Mouse (Mus musculus) heart, postnatal 4 days (tissue): ENCODE data around the gene Rbm20. TPM values are rescaled to one million over a fixed set of nuclear protein-coding genes. Genes with fewer than 3 reads are reported as not detected.
A peak's percentile ranks its signal among the peaks of the same experiment; 100 is the strongest.

Experiments used
- DNase-seq: peaks from one replicate; pipeline ENCODE4 v3.0.0; 2021
- total RNA-seq, 2 experiments: library from RNA; stranded (reverse); gene quantifications; 2 replicates each; pipeline ENCODE4 v1.2.3; 2021

Rbm20 gene
- total RNA-seq, 2 experiments from 2014 or later = 265 to 287 TPM

DNA sequence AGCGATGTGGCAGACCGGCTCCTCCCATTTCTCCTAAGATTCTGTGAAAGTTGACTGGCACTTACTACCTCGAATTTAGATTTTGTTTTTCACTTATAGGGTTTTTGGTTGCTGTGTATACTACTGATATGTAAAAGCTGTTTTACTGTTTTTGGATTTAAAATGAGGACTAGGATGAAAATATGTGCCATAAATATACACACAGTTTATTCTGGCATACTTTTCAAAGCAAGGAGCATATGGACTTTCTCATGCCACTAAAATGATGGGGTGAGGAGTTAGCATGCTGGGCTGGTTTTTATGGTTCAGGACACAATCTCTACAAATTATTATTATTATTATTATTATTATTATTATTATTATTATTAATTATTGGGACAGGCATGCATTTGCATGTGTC, 133.5 kb downstream of the Rbm20 start:
- DNase-seq = no peak

DNA sequence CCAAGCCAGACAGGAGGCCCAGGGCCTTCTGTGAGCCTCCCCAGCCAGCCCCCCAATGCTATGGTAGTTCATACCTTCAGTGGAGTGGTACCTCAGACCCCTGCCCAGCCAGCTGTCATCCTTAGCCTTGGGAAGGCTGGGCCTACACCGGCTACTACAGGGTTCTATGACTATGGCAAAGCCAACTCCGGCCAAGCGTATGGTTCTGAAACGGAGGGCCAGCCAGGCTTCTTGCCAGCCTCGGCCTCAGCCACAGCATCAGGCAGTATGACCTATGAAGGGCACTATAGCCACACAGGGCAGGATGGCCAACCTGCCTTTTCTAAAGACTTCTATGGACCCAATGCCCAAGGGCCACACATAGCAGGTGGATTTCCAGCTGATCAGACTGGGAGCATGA, 136.5 kb downstream of the Rbm20 start:
- no peak for DNase-seq

DNA sequence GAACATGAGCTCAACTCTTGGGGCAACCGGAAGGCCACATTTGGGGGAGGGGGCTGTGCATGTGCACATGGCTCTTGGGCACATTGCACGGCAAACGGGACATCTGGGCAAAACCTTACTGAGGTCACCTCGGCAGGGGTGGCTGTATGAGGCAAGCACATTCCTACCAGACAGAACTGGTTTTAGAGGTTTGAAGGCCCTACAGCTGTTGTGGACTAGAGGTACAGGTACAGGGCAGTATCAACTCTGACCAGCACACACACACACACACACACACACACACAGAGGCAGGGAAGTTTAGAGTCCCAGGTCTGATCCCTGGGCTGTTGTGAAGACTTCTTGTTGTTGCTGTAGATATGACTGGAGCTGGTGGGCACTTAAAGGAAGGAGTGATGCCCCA, 138.6 kb downstream of the Rbm20 start:
- DNase-seq = no peak

DNA sequence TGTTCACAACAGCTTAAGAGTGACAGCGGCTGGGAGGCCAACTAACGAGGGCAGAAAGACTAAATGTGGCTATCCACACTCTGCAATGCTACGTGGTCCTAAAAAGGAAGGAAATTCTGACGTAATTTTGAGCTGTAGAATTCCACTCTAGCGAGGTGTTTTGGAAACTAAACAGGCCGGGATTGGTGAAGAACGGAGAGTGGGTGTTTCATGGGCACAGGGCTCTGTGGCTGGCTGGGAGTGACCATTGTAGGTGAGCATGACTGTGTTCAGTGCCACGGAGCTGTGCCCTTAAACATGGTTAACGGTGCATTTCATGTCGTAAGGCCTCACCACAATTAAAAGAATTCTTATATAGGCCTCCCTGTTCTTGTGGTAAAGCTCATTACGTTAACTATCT, 139.1 kb downstream of the Rbm20 start:
- DNase-seq = no peak

DNA sequence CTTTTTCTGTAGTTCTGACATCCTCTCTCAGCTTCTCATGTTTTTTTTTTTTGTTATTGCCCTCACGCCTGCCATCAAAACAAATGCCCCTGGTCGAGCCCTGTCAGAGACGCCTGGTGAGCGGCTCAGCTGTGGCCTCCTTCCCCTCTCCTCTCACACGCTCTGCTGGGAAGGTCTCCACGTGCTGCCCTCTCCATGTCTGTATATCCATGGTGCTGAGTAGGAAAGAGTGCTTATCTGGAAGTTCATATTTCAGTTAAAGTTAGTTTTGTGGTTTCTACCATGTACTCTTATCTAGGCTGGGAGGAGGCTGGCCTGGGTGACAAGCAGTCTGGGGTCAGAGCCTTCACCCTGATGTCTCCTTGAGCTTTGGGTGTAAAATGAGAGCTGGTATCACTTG, 142.2 kb downstream of the Rbm20 start:
- DNase-seq = no peak

DNA sequence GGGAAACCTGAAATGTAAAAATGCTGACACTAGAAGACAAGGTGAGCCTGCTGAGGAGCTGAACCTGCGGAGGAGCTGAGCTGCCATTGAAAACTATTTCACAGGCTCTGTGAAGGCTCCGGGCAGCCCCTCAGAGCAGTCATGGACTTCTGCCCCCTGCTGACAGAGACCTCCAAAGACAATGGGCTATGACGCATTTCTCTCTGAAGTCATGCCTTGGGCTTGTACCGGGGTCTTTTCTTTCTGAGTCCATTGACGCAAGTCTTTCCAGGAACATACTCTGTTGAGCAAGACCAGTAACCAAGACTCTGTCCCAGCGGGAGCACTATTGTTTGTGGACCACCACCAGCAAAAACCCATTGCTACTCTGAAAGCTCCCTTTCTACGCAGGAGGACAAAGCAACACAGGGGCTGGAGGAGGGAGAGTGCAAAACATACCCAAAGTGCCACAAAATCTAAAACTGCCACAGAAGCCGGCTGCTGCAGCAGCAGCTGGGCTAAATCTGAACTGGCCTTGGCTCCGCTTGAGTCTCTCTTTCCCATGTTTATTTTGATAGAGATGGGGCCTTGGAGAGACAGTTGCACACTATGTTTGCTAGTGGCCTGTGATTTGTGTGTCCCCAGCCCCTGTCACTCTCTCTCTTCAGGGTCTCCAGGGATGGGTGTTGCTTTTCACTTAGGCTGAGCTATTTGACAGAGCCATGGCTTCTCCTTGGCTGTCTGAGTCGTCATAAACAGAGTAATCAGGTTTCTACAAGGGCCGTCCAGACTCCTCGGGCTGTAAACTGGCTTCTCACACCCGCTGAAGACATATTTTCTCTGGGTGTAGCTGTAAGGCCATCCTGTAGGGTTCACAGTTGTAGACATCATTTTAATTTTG, 144.4 kb downstream of the Rbm20 start:
- DNase-seq = no peak

DNA sequence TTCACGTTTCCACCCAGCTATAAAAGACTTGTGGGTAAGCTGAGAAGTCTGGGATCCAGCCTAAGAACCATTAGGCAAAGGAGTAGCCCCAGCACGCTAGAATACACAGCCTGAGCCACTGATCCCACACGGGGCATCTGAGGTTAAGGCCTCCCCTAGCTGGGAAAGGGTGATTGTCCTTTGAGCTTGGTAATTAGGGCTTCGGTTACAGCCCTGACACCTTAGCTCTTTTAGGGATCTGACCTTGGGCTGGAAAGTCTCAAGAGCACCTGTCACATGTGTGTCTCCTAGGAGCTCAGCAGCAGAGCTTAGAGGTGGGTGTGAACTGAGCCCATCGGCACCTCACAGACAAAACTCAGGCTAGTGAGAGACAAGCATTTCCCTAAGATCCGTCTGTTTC, 146.7 kb downstream of the Rbm20 start:
- DNase-seq = no peak

DNA sequence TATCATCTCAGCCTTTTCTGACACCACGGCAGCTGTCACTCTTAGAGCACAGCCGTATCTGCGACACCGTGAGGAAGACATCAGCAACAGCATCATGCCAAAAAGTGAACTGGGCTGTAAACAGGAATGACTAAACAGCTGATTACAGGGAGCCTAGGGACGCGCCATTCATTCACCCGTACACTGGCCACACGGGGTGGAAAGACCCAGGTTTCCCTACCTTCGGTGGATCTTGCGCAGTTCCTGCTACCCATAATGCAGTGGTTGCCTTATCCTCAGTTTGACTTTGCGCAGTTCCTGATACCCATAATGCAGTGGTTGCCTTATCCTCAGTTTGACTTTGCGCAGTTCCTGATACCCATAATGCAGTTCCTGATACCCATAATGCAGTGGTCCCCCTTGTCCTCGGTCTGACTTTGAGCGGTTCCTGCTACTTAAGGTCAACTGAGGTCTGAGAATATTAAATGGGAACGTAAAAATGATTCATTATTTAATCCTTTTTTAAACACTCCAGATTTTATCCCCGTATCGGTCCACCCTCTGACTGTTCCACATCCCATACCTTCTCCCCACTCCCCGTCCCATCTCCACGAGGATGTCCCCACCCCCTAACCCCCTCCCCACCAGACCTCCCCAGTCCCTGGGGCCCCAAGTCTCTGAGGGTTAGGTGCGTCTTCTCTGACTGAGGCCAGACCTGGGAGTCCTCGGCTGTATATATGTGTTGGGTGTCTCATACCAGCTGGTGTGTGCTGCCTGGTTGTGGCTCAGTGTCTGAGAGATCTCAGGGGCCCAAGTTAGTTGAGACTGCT, 148.0 kb downstream of the Rbm20 start:
- DNase-seq = no peak

DNA sequence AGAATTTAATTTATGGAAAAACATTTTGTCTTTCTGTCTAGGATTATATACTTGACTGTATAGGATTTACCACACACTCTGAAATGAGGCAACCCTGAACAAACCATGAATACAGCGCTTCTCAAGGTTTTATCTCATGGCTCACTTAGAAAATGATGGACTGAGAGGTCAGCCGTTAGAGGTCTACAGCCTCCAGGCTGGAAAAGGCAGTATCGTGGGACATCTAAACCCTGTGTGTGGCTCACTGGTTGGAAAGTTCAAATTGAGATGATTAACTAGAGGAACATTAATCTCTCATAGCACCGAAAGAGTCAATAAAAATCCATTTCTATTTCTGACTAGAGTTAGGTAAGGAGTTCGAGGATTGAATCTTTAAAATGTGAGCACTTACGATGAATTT, 152.9 kb downstream of the Rbm20 start:
- no peak for DNase-seq

DNA sequence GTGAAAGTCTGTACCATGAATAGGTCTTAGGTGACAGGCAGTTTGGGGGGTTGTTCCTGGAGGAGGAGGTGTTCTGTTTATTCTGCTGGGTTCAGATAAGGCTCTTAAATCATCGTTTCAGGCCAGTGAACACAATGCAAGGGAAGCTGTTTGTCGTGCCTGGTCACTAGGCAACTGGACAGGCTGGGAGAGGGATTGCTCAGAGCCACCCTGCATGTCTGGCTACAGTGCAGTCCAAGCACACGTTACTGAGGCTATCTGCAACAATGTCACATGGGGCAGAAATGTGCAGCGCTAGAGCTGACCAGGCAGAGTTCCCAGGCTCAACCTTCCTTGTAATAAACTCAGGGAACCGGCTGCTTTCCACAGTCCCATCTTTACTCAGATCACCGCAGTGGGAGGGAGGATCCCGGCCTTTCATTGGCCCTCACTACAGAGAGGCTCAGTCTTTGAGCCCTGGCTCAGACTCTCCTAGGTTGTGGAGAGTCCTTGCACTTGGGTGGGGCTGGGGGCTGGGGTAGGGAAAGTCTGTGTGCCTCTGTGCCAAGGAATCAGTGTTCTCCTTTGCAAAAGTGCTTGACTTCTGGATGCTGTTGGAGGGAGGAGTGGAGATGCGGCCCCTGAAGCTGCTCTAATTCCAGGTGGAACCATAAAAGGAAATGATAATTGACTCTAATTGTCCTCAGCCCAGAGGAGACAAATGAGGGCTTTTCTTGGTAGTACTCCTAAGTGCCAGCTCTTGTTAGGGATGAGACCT, 153.5 kb downstream of the Rbm20 start:
- peak; percentile 75 for DNase-seq

DNA sequence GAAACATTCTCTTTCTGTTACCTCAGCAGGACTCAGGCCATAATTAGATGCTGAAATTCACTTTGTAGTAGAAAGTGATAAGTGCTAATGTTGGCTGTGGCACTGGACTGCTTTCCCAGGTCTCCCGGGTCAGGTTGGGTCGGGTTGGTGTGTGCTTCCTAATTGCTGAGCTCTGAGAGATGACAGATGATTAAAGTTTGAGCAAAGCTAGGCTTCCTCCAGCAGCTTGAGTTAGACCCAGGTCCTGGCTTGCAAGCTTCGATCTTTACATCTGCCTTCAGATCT, 154.0 kb downstream of the Rbm20 start:
- DNase-seq = no peak

DNA sequence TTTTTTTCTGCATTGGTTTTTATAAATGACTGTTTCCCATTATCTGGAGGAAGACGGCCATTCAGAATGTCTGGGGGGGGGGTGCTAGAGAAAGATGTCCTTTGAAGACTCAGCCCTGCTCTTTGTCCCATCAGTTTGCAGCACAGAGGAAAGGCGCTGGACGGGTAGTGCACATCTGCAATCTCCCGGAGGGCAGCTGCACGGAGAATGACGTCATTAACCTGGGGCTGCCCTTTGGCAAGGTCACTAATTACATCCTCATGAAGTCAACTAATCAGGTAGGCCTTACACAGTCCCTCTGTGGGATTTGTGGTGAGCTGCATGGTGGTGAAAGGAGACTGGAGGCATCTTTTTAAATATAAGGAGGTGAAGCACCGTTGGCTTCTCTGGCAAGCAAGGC, 155.4 kb downstream of the Rbm20 start:
- DNase-seq = no peak

DNA sequence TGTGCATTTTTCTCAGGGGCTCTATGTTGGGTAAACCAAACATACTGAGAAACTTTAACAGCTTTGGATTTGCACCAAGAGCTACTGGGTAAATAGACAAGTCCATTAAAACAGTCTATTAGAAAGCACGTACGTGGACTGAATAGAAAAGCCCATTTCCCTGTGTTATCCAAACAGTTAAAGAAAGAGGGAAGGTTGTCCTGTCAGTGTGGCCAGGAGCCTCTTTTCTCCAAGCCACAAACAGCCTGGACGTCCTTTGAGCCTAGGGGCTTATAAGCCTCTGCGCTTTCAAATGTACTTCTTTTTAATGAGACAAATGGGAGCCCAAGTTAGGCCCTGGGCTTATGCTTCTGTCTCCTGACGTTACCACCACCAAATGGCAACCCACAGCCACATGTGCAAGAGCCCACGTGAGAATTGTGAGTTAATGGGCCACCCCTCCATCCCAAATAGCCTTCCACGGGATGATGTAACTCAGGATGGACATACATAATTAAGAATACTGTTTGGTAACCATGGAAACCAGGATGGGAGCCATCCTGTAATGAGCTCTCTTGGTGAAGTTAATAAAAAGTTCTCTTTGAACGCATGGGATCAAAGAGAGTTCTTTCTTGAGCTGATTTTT, 156.8 kb downstream of the Rbm20 start:
- DNase-seq = no peak

DNA sequence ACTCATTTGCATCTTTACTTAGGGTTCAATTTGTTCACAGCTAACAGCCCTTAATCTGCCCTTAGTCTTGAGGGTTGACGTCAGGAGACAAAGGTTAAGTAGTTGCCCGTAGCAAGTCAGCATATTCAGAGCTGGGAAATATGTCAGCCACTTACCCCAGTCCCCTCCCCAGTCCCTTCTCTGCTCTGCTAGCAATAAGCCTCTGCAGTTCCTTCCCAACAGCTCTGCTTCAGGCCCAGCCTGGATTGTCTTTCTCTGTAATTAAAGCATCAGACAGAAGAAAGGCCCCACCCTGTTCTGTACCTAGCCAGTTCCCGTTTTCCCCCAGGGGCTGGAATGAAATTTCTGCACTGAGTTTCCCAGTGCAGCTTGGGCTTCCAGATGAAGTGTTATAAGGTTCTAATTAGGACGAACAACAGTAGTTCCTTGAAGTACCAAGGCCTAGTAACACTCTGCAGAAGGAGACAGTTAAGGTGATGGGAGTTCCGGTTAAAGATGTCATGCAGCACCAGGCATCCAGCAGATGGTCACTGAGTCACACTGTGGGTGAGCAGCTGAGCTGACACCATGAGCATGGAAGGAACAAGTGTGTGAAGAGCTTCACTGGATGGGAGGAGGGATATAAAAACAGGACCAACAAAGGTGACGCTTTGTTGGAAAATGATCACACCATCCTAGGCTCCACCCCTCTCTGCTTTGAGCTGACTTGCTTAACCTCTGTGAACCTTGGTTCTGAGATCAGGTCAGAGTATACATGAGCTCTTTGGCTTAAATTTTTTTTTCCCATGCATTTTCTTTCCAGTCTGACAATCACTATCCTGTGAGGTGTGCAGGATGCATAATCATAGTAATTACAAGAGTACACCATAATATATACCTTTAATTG, 159.7 kb downstream of the Rbm20 start:
- DNase-seq = no peak

DNA sequence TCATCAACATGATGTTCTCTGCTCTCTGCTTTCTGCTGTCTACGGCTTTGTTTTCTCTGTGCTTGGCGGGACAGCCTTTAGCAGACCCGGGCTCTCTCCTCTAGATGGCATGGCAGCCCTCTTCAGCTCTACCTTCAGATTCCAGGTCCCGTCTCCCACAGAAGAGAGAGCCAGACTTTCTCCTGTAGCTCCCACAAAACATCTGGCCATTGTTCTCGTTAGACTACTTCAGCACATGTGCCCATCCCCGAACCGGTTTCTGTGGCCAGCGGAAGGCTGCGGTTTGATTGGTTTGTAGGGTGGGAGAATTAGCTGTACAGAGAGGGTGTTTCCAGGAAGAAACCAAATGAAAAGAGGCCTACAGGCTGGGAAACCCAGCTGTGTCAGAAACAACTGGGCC, 161.7 kb downstream of the Rbm20 start:
- no peak for DNase-seq

DNA sequence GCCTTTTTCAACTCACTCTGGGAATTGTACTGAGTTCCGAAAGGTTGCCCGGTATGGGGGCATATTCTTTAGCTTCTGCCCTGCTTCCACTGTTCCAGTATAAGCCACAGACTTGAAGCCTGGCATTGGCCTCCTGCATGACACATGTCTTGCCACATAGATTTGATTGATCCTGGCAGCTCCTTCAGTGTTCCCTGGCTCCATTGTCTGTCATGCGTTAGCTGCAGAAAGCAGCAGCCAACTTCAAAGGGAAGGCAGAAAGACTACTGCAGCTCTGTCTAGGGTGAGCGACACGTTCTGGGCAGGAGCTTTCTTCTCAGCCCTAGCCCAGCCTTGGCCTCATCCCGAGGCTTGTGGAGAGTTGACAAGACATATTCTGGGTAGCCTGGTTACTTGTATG, 162.7 kb downstream of the Rbm20 start:
- DNase-seq = no peak

DNA sequence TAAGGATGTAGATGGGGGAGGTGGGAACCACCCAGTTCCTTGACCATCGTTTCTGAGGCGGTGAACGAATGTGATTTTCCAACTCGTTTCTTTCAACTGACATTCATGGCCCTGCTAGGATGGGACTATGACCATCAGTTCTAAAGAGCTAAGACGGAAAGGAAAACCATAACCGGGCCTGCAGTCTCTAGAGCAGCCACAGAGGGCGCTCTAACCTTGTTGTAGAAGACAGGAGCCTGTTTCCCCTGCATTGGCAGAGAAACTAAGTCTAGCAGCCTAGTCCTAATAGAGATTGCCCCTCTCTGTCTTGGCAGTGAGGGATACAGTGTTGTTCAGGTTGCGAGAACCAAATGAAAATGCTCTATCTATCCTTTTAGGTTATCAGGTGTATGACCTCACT, 164.8 kb downstream of the Rbm20 start:
- DNase-seq = peak; percentile 66

DNA sequence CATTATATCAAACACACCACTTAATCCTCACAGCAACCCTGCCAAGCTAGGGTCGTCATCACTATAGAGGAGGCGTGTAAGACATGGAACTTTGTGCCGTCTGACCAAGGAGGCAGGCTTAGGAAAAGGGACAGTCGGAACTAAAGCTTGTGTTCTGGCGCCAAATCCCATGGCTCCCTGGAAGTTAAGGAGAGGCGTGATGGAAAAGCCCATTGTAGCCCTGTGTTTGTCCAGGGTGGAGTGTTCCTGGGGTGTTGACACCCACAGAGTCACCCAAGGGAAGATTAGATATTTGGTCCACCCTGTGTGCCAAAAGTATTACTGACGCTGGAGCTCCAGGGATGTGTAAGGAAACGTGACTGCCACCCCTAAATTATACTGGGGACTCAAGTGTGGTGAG, 166.9 kb downstream of the Rbm20 start:
- peak; percentile 42 for DNase-seq

DNA sequence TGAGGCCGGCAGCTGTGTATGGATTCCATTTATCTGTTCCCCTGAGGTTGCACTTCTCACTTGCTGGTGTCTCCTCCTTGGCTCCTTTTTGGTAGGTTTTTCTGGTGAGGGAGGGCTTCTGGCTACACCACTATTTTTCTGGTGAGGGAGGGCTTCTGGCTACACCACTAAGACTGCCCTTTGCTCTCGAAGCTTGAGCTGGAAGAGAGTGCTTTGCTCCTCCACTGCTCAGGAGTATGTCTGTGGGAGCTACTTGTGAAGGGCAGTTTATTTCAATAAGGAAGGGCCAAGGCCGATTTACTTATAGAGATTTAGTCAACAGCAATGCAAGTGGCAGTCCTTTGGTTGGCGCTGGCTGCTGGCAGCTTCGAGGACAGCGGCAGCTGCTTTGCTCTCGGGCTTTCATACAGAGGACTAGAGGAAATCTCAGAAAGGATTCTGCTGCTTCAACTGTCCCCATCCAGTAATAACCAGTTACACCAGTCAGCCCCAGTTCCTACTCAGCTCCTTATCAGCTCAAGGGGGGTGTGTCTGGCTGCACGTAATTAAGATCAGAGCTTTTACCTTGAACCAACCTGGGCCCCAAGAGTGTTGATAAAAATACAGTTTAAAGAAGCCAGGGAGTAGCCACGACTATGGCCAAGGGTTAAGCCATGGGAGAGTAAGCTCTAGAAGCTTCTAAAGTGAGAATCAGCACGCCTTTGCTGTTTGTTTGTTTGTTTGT, 171.3 kb downstream of the Rbm20 start:
- DNase-seq = no peak

DNA sequence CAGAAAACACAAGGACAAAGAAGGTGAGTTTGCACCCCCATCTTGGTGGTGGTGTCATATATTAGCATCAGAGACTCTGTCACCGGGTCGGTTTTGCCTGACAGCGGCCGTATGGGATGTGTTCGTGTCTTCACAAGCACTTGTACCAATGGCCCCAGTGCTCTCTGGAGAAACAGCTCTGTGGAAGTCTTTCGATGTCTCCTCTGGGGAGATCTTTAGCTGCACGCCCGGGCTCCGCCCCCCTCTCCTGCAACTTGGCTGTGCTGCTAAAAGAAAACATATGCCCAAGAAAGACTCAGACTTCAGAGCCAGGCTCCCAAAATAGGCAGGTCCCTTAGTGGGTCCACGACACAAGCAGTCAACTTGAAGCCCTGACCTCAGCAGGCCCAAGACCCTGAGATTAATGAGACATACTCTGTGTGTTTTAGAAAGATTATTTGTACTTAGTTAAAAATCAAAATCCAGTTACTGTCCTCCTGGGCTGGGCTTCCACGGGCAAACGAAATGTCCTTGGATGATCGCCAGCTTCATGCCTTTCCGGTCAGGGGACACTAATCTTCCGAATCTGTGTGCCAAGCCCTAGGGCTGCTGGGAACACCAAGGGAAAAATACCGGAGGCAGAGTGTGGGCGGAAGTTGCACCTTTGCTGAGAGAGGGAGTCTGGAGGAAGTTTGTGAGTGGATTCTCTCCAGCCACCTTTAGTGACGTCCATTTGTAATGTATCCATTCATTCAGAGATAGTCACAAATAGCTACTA, 173.2 kb downstream of the Rbm20 start:
- peak; percentile 80 for DNase-seq
